In the genomic region with DNA sequence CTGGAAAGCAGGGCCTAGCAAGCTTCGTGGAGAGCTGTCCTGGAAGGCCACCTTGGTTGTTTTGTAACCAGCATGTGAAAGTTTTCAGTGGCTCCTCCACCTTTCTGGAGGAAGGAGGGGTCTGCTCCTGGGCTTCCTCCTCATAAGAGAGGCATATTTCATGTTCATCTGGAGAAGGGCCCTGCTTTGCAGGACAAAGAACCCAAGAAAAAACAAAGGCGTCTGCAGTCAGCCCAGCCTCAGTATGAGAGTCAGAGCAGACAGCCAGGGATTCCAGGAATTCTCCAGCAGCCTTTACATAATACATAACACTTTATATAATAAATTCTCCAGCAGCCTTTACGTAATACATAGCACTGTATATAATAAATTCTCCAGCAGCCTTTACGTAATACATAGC, we compare ENCODE assay signal across 12 mouse cellular contexts.
DNase-seq lines count a peak whose midpoint lies in the region; ATAC-seq and TF ChIP-seq lines count a peak whose summit lies in the region.
"Had no signal": no experiment of that assay in that cellular context is flagged by ENCODE, and none has a peak within 500 bp of the region (broad histone marks: within the 10 kb centered on the region; RNA-seq: fewer than 3 reads in every experiment).

No protein-coding gene starts in this region.

- H3K4me1 ChIP-seq in heart, postnatal 0 days (ENCODE audit: control insufficient read depth, insufficient read depth) = peaks cover 7% of the 10 kb centered on the region; the same call in 1 of the 2 replicates
- H3K4me1 ChIP-seq in lung, postnatal 0 days (ENCODE audit: insufficient read depth, low read depth, low read length) = no peaks in the 10 kb centered on the region
- H3K4me1 ChIP-seq in midbrain, embryonic 16.5 days (ENCODE audit: control insufficient read depth, insufficient read depth, low read length) = no peaks in the 10 kb centered on the region
- H3K4me1 ChIP-seq in liver, embryonic 11.5 days (replicated peaks; ENCODE audit: control insufficient read depth, insufficient read depth, low read length) = no peaks in the 10 kb centered on the region

- H3K27me3 ChIP-seq in heart, postnatal 0 days (ENCODE audit: control insufficient read depth, insufficient read depth, low read length) = no peaks in the 10 kb centered on the region
- H3K27me3 ChIP-seq in lung, postnatal 0 days (replicated peaks; ENCODE audit: insufficient read depth, low read length) = no peaks in the 10 kb centered on the region
- H3K27me3 ChIP-seq in midbrain, embryonic 16.5 days (ENCODE audit: control insufficient read depth, insufficient read depth, low read depth, low read length) = no peaks in the 10 kb centered on the region
- no peaks in the 10 kb centered on the region for H3K27me3 ChIP-seq in liver, embryonic 11.5 days (replicated peaks; ENCODE audit: control insufficient read depth, insufficient read depth, low read length)
- H3K27me3 ChIP-seq: embryonic facial prominence, embryonic 15.5 days had no signal

- no peak for TF ChIP-seq CTCF in heart, postnatal 0 days (IDR thresholded peaks at IDR 0.05; ENCODE audit: low read depth)
- TF ChIP-seq CTCF in lung, postnatal 0 days (IDR thresholded peaks at IDR 0.05) = no peak

- no peaks in the 10 kb centered on the region for H3K9me3 ChIP-seq in heart, postnatal 0 days (replicated peaks; ENCODE audit: control insufficient read depth, low read length)
- H3K9me3 ChIP-seq in lung, postnatal 0 days (ENCODE audit: low read length) = no peaks in the 10 kb centered on the region
- no peaks in the 10 kb centered on the region for H3K9me3 ChIP-seq in midbrain, embryonic 16.5 days (replicated peaks; ENCODE audit: control insufficient read depth, low read length, poor library complexity, severe bottlenecking)
- H3K9me3 ChIP-seq in liver, embryonic 11.5 days (ENCODE audit: control insufficient read depth, low read length) = no peaks in the 10 kb centered on the region
- H3K9me3 ChIP-seq: embryonic facial prominence, embryonic 15.5 days had no signal

- ATAC-seq in heart, postnatal 0 days (ENCODE audit: insufficient read depth, low read depth) = no peak
- peak; percentile 78 for ATAC-seq in lung, postnatal 0 days
- no peak for ATAC-seq in midbrain, embryonic 16.5 days
- ATAC-seq in liver, embryonic 11.5 days (replicated peaks; ENCODE audit: low FRiP score) = no peak
- ATAC-seq: forebrain, embryonic 16.5 days had no signal

- H3K9ac ChIP-seq in heart, postnatal 0 days (replicated peaks; ENCODE audit: low read depth, low read length) = no peak overlapping the region
- no peak overlapping the region for H3K9ac ChIP-seq in lung, postnatal 0 days (replicated peaks; ENCODE audit: low read depth)
- H3K9ac ChIP-seq in midbrain, embryonic 16.5 days (ENCODE audit: low read depth, low read length) = no peak overlapping the region
- no peak overlapping the region for H3K9ac ChIP-seq in liver, embryonic 11.5 days (ENCODE audit: low read depth, low read length)
- H3K9ac ChIP-seq: embryonic facial prominence, embryonic 15.5 days had no signal

- WGBS in heart, postnatal 0 days = 56% methylated on average over 4 of the region's 4 CpGs
- WGBS in lung, postnatal 0 days = 28% methylated on average over 4 of the region's 4 CpGs
- 65% methylated on average over 4 of the region's 4 CpGs for WGBS in midbrain, embryonic 16.5 days
- WGBS in liver, embryonic 11.5 days = 56% methylated on average over 4 of the region's 4 CpGs

- H3K4me2 ChIP-seq in heart, postnatal 0 days (ENCODE audit: low read depth, low read length) = no peak overlapping the region
- H3K4me2 ChIP-seq in lung, postnatal 0 days (replicated peaks; ENCODE audit: low read depth, low read length) = no peak overlapping the region
- no peak overlapping the region for H3K4me2 ChIP-seq in midbrain, embryonic 16.5 days (ENCODE audit: low read length)
- no peak overlapping the region for H3K4me2 ChIP-seq in liver, embryonic 11.5 days
- H3K4me2 ChIP-seq: embryonic facial prominence, embryonic 15.5 days had no signal

- no peak for DNase-seq in heart, postnatal 0 days (ENCODE audit: low spot score)
- DNase-seq in heart, adult 8-10 months (ENCODE audit: low spot score) = no peak
- DNase-seq in brain, adult 2 months (ENCODE audit: low read depth, low spot score) = peak; percentile 45
- peak; percentile 50 for DNase-seq in kidney, adult 9 months
- peak; percentile 62 for DNase-seq in lung, postnatal 0 days (ENCODE audit: low spot score)
- no peak for DNase-seq in liver, embryonic 11.5 days (ENCODE audit: low spot score)
- DNase-seq: cerebellum, adult 9-11 months; layer of hippocampus, postnatal 36 days; thymus, postnatal 25 days had no signal

- H3K36me3 ChIP-seq in heart, postnatal 0 days (replicated peaks; ENCODE audit: control insufficient read depth, insufficient read depth, low read length) = peaks cover 81% of the 10 kb centered on the region
- H3K36me3 ChIP-seq in lung, postnatal 0 days (ENCODE audit: insufficient read depth, low read length) = no peaks in the 10 kb centered on the region
- no peaks in the 10 kb centered on the region for H3K36me3 ChIP-seq in midbrain, embryonic 16.5 days (ENCODE audit: control insufficient read depth, insufficient read depth, low read length)
- H3K36me3 ChIP-seq in liver, embryonic 11.5 days (ENCODE audit: control insufficient read depth, insufficient read depth, low read length) = no peaks in the 10 kb centered on the region
- H3K36me3 ChIP-seq: embryonic facial prominence, embryonic 15.5 days had no signal

- H3K27ac ChIP-seq in heart, postnatal 0 days (ENCODE audit: low read depth) = 0 out of 2 replicates have a peak overlapping the region, but pooled peaks have one; percentile 17
- H3K27ac ChIP-seq in lung, postnatal 0 days (ENCODE audit: low read length) = no peak overlapping the region
- H3K27ac ChIP-seq in midbrain, embryonic 16.5 days (ENCODE audit: low read length) = no peak overlapping the region
- no peak overlapping the region for H3K27ac ChIP-seq in liver, embryonic 11.5 days (ENCODE audit: low read depth, low read length)
- H3K27ac ChIP-seq: embryonic facial prominence, embryonic 15.5 days had no signal

- no peak for TF ChIP-seq EP300 in heart, postnatal 0 days (IDR thresholded peaks at IDR 0.05; ENCODE audit: low read depth)
- peak; percentile 33; the same call in 1 of the 2 replicates for TF ChIP-seq EP300 in lung, postnatal 0 days (IDR thresholded peaks at IDR 0.05)

- no peak overlapping the region for H3K4me3 ChIP-seq in heart, postnatal 0 days (ENCODE audit: low read depth, low read length)
- H3K4me3 ChIP-seq in lung, postnatal 0 days (ENCODE audit: low read depth, low read length) = no peak overlapping the region
- no peak overlapping the region for H3K4me3 ChIP-seq in midbrain, embryonic 16.5 days (ENCODE audit: low read depth, low read length)
- no peak overlapping the region for H3K4me3 ChIP-seq in liver, embryonic 11.5 days (ENCODE audit: low read depth, low read length)
- H3K4me3 ChIP-seq: embryonic facial prominence, embryonic 15.5 days had no signal

Comparison
In these comparisons a context has a peak if more than half of its experiments do, and no peak if none do; other contexts are left out.
1. DNase-seq: peak in brain, adult 2 months (single experiment), kidney, adult 9 months (single experiment) and lung, postnatal 0 days (single experiment); none in heart, postnatal 0 days (single experiment), heart, adult 8-10 months (single experiment) and liver, embryonic 11.5 days (single experiment).